Mouse (Mus musculus): ENCODE measurements around the gene Mrrf. TPM values are rescaled to one million over a fixed set of nuclear protein-coding genes. Genes with fewer than 3 reads are reported as not detected.

Mrrf gene
- polyA plus RNA-seq, 1 experiment from 2014 or later: 30.8 TPM

GRCm38 (mm10) chr2:36099739-36100138 lies 36.5 kb upstream of the Mrrf start:
- H3K9me3 ChIP-seq (ENCODE audit: control insufficient read depth, low read length): no peaks in the 10 kb centered on the region
- no peak overlapping the region for H3K4me2 ChIP-seq
- ATAC-seq (ENCODE audit: low FRiP score) (no peak), DNase-seq (ENCODE audit: low spot score, missing footprints) (peak; percentile 83)
- WGBS: under 1% methylated on average over 6 of the region's 6 CpGs
- peaks cover 99% of the 10 kb centered on the region for H3K27me3 ChIP-seq (ENCODE audit: control insufficient read depth, insufficient read depth, low read length)
- no peak overlapping the region for H3K27ac ChIP-seq (ENCODE audit: low read depth, low read length)
- peaks cover 17% of the 10 kb centered on the region for H3K4me1 ChIP-seq (ENCODE audit: control insufficient read depth, insufficient read depth, low read length)
- H3K9ac ChIP-seq (ENCODE audit: low read length): no peak overlapping the region
- no peak overlapping the region for H3K4me3 ChIP-seq (ENCODE audit: low read depth, low read length)
- H3K36me3 ChIP-seq (ENCODE audit: control insufficient read depth, insufficient read depth, low read length): no peaks in the 10 kb centered on the region

GRCm38 (mm10) chr2:36101866-36102558 lies 34.2 kb upstream of the Mrrf start:
- Histone ChIP-seq H3K27me3 (ENCODE audit: control insufficient read depth, insufficient read depth, low read length) (peaks cover 98% of the 10 kb centered on the region), H3K36me3 (ENCODE audit: control insufficient read depth, insufficient read depth, low read length) (no peaks in the 10 kb centered on the region), H3K9me3 (ENCODE audit: control insufficient read depth, low read length) (no peaks in the 10 kb centered on the region), H3K4me1 (ENCODE audit: control insufficient read depth, insufficient read depth, low read length) (peaks cover 26% of the 10 kb centered on the region), H3K9ac (ENCODE audit: low read length) (no peak overlapping the region), H3K4me2 (no peak overlapping the region), H3K4me3 (ENCODE audit: low read depth, low read length) (no peak overlapping the region), H3K27ac (ENCODE audit: low read depth, low read length) (no peak overlapping the region)
- ATAC-seq (ENCODE audit: low FRiP score) (no peak), DNase-seq (ENCODE audit: low spot score, missing footprints) (no peak)
- 3% methylated on average over 28 of the region's 28 CpGs for WGBS

GRCm38 (mm10) chr2:36102559-36102946 lies 33.6 kb upstream of the Mrrf start:
- H3K4me3 ChIP-seq (ENCODE audit: low read depth, low read length): 0 out of 2 replicates have a peak overlapping the region, but pooled peaks have one; percentile 0
- H3K9me3 ChIP-seq (ENCODE audit: control insufficient read depth, low read length): no peaks in the 10 kb centered on the region
- DNase-seq (ENCODE audit: low spot score, missing footprints): peak; percentile 95
- ATAC-seq (ENCODE audit: low FRiP score): 0 out of 2 replicates have a peak, but pooled peaks have one; percentile 22
- peaks cover 97% of the 10 kb centered on the region for H3K27me3 ChIP-seq (ENCODE audit: control insufficient read depth, insufficient read depth, low read length)
- no peak overlapping the region for H3K4me2 ChIP-seq
- H3K9ac ChIP-seq (ENCODE audit: low read length): no peak overlapping the region
- no peaks in the 10 kb centered on the region for H3K36me3 ChIP-seq (ENCODE audit: control insufficient read depth, insufficient read depth, low read length)
- 2% methylated on average over 21 of the region's 21 CpGs for whole genome bisulfite sequencing
- H3K4me1 ChIP-seq (ENCODE audit: control insufficient read depth, insufficient read depth, low read length): peaks cover 26% of the 10 kb centered on the region
- H3K27ac ChIP-seq (ENCODE audit: low read depth, low read length): no peak overlapping the region

GRCm38 (mm10) chr2:36103069-36103554 lies 33.1 kb upstream of the Mrrf start:
- Histone ChIP-seq H3K9ac (ENCODE audit: low read length) (no peak overlapping the region), H3K4me3 (ENCODE audit: low read depth, low read length) (0 out of 2 replicates have a peak overlapping the region, but pooled peaks have one; percentile 0), H3K27me3 (ENCODE audit: control insufficient read depth, insufficient read depth, low read length) (peaks cover 97% of the 10 kb centered on the region), H3K4me1 (ENCODE audit: control insufficient read depth, insufficient read depth, low read length) (peaks cover 26% of the 10 kb centered on the region), H3K36me3 (ENCODE audit: control insufficient read depth, insufficient read depth, low read length) (no peaks in the 10 kb centered on the region), H3K9me3 (ENCODE audit: control insufficient read depth, low read length) (no peaks in the 10 kb centered on the region), H3K4me2 (no peak overlapping the region), H3K27ac (ENCODE audit: low read depth, low read length) (no peak overlapping the region)
- no peak for DNase-seq (ENCODE audit: low spot score, missing footprints)
- no peak for ATAC-seq (ENCODE audit: low FRiP score)
- 2% methylated on average over 21 of the region's 21 CpGs for WGBS

- H3K36me3 ChIP-seq (ENCODE audit: control insufficient read depth, insufficient read depth, low read length): no peaks in the 10 kb centered on the region
- DNase-seq (ENCODE audit: low spot score, missing footprints) (peak; percentile 96), ATAC-seq (ENCODE audit: low FRiP score) (peak; percentile 27; the same call in 1 of the 2 replicates)
- WGBS: under 1% methylated on average over 38 of the region's 38 CpGs
- H3K27me3 ChIP-seq (ENCODE audit: control insufficient read depth, insufficient read depth, low read length): peaks cover 91% of the 10 kb centered on the region
- no peak overlapping the region for H3K9ac ChIP-seq (ENCODE audit: low read length)
- H3K4me3 ChIP-seq (ENCODE audit: low read depth, low read length): peak overlapping the region; percentile 39
- H3K4me1 ChIP-seq (ENCODE audit: control insufficient read depth, insufficient read depth, low read length): peaks cover 26% of the 10 kb centered on the region
- H3K9me3 ChIP-seq (ENCODE audit: control insufficient read depth, low read length): no peaks in the 10 kb centered on the region
- no peak overlapping the region for H3K27ac ChIP-seq (ENCODE audit: low read depth, low read length)
- peak overlapping the region; percentile 25 for H3K4me2 ChIP-seq
Measured at GRCm38 (mm10) chr2:36103555-36104367, 32.4 kb upstream of the Mrrf start.

GRCm38 (mm10) chr2:36104436-36104955 lies 31.7 kb upstream of the Mrrf start:
- H3K9ac ChIP-seq (ENCODE audit: low read length): peak overlapping the region; percentile 36
- no peak for ATAC-seq (ENCODE audit: low FRiP score)
- peaks cover 26% of the 10 kb centered on the region for H3K4me1 ChIP-seq (ENCODE audit: control insufficient read depth, insufficient read depth, low read length)
- peak overlapping the region; percentile 39 for H3K4me3 ChIP-seq (ENCODE audit: low read depth, low read length)
- H3K4me2 ChIP-seq: peak overlapping the region; percentile 66
- no peak overlapping the region for H3K27ac ChIP-seq (ENCODE audit: low read depth, low read length)
- no peaks in the 10 kb centered on the region for H3K36me3 ChIP-seq (ENCODE audit: control insufficient read depth, insufficient read depth, low read length)
- peak; percentile 97 for DNase-seq (ENCODE audit: low spot score, missing footprints)
- peaks cover 88% of the 10 kb centered on the region for H3K27me3 ChIP-seq (ENCODE audit: control insufficient read depth, insufficient read depth, low read length)
- no peaks in the 10 kb centered on the region for H3K9me3 ChIP-seq (ENCODE audit: control insufficient read depth, low read length)
- WGBS: under 1% methylated on average over 32 of the region's 32 CpGs

GRCm38 (mm10) chr2:36104956-36105741 lies 31.0 kb upstream of the Mrrf start, which contains the start of gene Lhx6:
TSS of gene Lhx6 (minus strand) at chr2:36105408.
- peak within 1 kb of the TSS; percentile 66 for H3K4me2 ChIP-seq
- H3K4me1 ChIP-seq (ENCODE audit: control insufficient read depth, insufficient read depth, low read length): peaks cover 26% of the 10 kb centered on the region
- no peaks in the 10 kb centered on the region for H3K36me3 ChIP-seq (ENCODE audit: control insufficient read depth, insufficient read depth, low read length)
- DNase-seq (ENCODE audit: low spot score, missing footprints) (peak; percentile 92), ATAC-seq (ENCODE audit: low FRiP score) (peak; percentile 59)
- peaks cover 84% of the 10 kb centered on the region for H3K27me3 ChIP-seq (ENCODE audit: control insufficient read depth, insufficient read depth, low read length)
- H3K9me3 ChIP-seq (ENCODE audit: control insufficient read depth, low read length): no peaks in the 10 kb centered on the region
- H3K9ac ChIP-seq (ENCODE audit: low read length): peak within 1 kb of the TSS; percentile 36
- H3K4me3 ChIP-seq (ENCODE audit: low read depth, low read length): peak within 1 kb of the TSS; percentile 39
- under 1% methylated on average over 58 of the region's 58 CpGs for WGBS
- H3K27ac ChIP-seq (ENCODE audit: low read depth, low read length): no peak within 1 kb of the TSS

- no peaks in the 10 kb centered on the region for H3K9me3 ChIP-seq (ENCODE audit: control insufficient read depth, low read length)
- no peak overlapping the region for H3K9ac ChIP-seq (ENCODE audit: low read length)
- no peak overlapping the region for H3K4me2 ChIP-seq
- H3K4me3 ChIP-seq (ENCODE audit: low read depth, low read length): no peak overlapping the region
- ATAC-seq (ENCODE audit: low FRiP score): no peak
- peaks cover 50% of the 10 kb centered on the region for H3K27me3 ChIP-seq (ENCODE audit: control insufficient read depth, insufficient read depth, low read length)
- no peaks in the 10 kb centered on the region for H3K36me3 ChIP-seq (ENCODE audit: control insufficient read depth, insufficient read depth, low read length)
- peaks cover 18% of the 10 kb centered on the region for H3K4me1 ChIP-seq (ENCODE audit: control insufficient read depth, insufficient read depth, low read length)
- no peak overlapping the region for H3K27ac ChIP-seq (ENCODE audit: low read depth, low read length)
- 8% methylated on average over 7 of the region's 7 CpGs for WGBS
- no peak for DNase-seq (ENCODE audit: low spot score, missing footprints)
Measured at GRCm38 (mm10) chr2:36108615-36109014, 27.6 kb upstream of the Mrrf start.

Data from midbrain, embryonic 11.5 days (tissue).